Mouse (Mus musculus) cortical plate, adult 2 months (tissue): ENCODE data around the gene Tfeb. TPM values are rescaled to one million over a fixed set of nuclear protein-coding genes. Genes with fewer than 3 reads are reported as not detected.

ENCODE experiments used
- H3K27ac ChIP-seq: fragments of 200-500 bp; 2 replicates; pipeline ENCODE4 v1.5.1; 2012; ENCODE audit warnings: low read length, control low read depth, inconsistent platforms; ENCODE audit not compliant: insufficient read depth
- H3K4me1 ChIP-seq: fragments of 200-500 bp; 2 replicates; pipeline ENCODE4 v1.6.1; 2011; ENCODE audit warnings: low read length; ENCODE audit not compliant: control insufficient read depth, insufficient read depth
- H3K4me3 ChIP-seq: fragments of 200-500 bp; 2 replicates; pipeline ENCODE4 v1.5.1; 2011; ENCODE audit warnings: mild to moderate bottlenecking, low read length, control low read depth; ENCODE audit not compliant: insufficient read depth
- CTCF ChIP-seq: fragments of 200-500 bp; IDR thresholded peaks from 2 replicates; pipeline ENCODE4 v1.5.1; 2011; ENCODE audit warnings: mild to moderate bottlenecking, control low read depth, low read length; ENCODE audit not compliant: insufficient read depth; ENCODE audit errors: extremely low read depth
- POLR2A ChIP-seq: fragments of 200-500 bp; IDR thresholded peaks from 2 replicates; pipeline ENCODE4 v1.6.1; 2011; ENCODE audit warnings: mild to moderate bottlenecking, low read length, control low read depth; ENCODE audit not compliant: insufficient read depth; ENCODE audit errors: extremely low read depth
- polyA plus RNA-seq: library from polyadenylated mRNA; depleted of rRNA; stranded (reverse); fragments of >200 nt; gene quantifications from 2 replicates; pipeline ENCODE4 v1.2.3, GENCODE M21; 2012; rRNA removed

Tfeb gene
- 11.1 and 11.4 TPM in 2 replicates for polyA plus RNA-seq

DNA sequence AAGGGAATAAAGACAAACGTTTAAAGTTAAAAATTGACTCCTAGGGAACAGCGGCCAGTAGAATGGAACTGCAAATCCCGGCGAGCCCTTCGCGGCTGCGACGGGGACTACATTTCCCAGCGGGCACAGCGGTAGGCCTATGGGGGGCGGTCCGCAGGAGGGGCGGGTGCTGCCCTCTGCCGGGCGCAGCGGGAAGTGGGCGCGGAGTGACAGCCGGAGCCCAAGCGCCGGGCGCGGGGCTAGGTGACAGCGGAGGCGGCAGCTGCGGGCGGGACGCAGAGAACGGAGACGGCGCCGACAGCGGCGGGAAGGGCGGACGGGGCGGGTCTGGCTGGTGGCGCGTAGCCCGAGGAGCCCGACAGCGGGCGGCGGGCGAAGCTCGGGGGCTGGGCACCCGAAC lies at the start of gene Tfeb:
Gene Tfeb (plus strand): TSS at position 175 of the 400 bp plus-strand sequence.
- peak; percentile 54 for TF ChIP-seq CTCF
- TF ChIP-seq POLR2A = 0 out of 2 replicates have a peak, but pooled peaks have one; percentile 26
- peak within 1 kb of the TSS; percentile 54 for H3K4me3 ChIP-seq
- H3K4me1 ChIP-seq = no peaks in the 10 kb centered on the region; the same call in 1 of the 2 replicates
- H3K27ac ChIP-seq = peak within 1 kb of the TSS; percentile 91

DNA sequence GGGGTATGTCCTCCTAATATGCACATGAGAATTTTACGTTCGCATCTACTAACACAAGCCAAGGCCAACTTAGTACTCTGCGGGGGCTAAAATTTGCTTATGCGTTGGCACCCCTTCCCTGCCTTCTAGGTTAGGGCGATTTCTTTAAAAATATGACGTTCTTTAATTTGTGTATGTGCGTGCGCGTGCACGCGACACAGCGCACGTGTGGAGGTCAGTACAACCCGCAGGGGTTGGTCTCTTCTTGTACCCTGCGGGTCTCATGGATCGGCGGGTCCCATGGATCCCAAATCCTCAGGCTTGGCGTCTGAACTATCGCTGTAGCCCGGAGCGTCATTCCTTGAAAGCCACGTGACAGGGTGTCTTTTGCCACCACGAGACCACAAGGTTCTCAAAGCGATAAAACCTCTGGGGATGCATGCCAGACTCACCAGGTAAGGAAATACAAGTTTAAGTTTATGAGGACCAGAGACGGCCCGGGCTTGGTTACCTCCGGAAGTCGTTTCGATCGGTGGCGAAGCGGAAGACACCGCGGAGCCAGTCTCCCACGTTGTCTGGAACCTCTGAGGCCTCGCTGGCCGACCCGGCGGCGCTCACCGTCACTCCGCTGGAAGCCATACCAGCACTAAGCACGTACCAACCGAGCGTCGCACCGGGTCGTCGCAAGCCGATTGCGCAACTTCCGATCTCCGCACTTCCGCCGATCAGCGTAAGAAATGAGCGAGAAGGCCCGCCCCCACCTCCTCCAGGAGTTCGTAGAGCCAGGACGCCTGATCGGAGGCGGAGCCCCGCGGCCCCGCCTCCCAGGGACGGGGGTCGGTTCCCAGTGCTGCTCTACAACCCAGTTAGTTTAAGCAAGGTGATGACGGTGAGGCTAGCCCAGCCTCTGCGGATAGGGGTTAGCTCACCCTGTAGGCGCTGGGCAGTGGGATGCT lies 49.2 kb upstream of the Tfeb start:
- H3K4me1 ChIP-seq = peaks cover 3% of the 10 kb centered on the region; the same call in 1 of the 2 replicates
- H3K27ac ChIP-seq = no peak overlapping the region; the same call in 1 of the 2 replicates
- no peak for TF ChIP-seq CTCF
- TF ChIP-seq POLR2A = peak; percentile 88

DNA sequence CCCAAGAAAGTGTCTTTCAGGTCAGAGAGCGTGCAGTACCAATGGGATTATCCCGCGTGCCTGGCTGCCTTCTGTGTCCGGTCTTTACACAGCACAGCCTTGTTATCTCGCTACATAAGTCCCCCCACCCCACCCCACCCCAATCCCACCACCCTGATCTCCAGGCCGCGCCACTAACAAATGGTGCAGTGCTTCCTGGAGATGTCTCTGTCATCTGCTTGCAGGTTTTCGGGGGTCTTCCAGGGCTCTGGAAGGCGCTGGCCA lies 48.6 kb upstream of the Tfeb start, which contains the start of gene Tomm6:
Gene Tomm6 (minus strand): TSS at position 43 of the 264 bp plus-strand sequence.
- H3K4me3 ChIP-seq = peak within 1 kb of the TSS; percentile 58
- H3K27ac ChIP-seq = peak within 1 kb of the TSS; percentile 63
- H3K4me1 ChIP-seq = peaks cover 3% of the 10 kb centered on the region; the same call in 1 of the 2 replicates
- TF ChIP-seq CTCF (no peak), POLR2A (no peak)

More for the DNA sequence above, 49.2 kb upstream of the Tfeb start:
- H3K4me3 ChIP-seq = peak overlapping the region; percentile 58

DNA sequence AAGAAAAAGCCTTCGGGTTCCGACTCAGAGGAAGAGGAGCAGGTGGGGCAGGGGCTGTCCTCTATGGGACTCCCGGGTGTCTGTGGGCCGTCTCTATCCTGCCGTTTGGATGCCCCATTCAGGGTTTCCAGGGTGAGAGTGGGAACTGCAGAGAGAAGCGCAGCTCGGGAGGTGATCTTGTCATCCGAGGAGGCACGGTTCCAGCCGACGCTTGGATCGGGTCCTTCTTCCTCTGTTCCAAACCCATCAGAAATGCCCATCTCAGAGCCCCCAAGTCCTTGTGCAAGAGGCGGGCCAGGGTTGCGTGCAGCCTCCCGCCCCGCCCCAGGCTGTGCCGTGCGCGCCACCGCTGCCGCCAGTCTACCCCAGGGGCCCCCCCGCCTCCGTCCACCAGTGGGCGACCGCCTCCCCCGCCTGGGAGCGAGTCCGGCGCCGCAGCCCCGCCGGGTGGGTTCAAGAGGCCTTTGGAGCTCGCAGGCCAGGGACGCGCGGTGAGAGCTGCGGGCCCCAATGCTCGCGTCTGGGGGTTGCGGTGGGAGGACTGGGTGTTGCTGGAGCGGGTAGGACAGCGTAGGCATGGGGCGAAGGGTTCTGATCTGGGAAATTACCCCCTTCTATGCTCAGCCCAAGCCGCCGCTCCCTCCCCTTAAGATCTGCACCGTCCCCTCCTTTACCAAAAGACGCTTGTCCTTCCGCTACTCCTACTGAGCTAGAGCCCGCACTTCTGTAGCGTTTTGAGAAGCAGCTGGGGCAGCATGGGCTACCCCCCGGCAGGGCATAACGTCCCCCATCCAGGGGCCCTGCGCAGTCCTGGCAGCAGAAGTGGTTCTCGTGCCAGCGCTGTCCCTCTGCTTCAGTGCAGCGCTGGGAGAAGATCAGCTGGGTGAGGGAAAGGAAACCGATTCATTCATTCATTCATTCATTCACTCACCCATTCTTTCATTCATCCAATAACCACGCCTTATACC lies 47.9 kb upstream of the Tfeb start, which contains the start of gene Frs3:
Gene Frs3 (plus strand): TSS at position 423 of the 968 bp plus-strand sequence.
- H3K4me1 ChIP-seq = peaks cover 3% of the 10 kb centered on the region; the same call in 1 of the 2 replicates
- H3K4me3 ChIP-seq = peak within 1 kb of the TSS; percentile 58
- peak within 1 kb of the TSS; percentile 63; the same call in 1 of the 2 replicates for H3K27ac ChIP-seq
- TF ChIP-seq POLR2A (peak; percentile 64), CTCF (no peak)

DNA sequence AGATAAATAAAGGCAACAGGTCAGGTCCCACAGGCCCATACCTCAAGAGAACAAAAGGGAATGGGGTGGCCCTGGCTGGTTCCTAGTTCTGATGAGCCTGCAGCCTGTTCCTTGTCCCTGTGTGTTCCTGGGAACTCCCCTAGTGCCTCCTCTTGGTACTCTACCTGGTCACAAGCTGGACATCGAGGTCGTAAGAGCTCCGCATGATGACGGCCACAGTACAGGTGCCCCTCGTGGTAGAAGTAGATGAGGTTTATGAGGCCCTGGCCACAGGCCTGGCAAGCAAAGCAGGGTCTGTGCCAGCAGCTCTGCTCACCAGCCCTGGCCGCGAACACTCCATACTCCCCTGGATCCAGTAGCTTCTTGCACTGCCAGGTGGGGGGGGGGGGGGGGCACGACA lies 46.9 kb upstream of the Tfeb start:
- H3K27ac ChIP-seq = no peak overlapping the region

DNA sequence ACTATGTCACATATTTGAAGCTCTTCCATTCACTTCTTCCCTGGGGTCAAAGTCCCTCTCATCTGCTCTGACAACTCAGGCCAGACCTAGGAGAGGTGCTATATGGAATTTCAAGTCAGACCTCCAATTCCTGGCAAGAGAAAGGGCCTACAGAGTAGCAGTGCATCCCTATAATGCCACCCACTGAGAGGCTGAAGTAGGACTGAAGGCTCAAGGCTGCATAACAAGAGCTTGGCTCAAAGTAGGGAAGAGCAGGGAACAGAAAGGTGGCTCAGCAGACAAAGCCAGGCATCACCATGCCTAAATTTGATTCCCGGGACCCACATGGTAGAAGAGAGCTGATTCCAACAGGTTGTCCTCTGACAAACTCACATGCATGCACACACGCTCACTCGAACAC lies 45.2 kb upstream of the Tfeb start:
- Histone ChIP-seq H3K4me1 (peaks cover 1% of the 10 kb centered on the region; the same call in 1 of the 2 replicates), H3K27ac (no peak overlapping the region), H3K4me3 (no peak overlapping the region)
- TF ChIP-seq CTCF (no peak), POLR2A (no peak)

More for the DNA sequence above, 46.9 kb upstream of the Tfeb start:
- peak overlapping the region; percentile 58; the same call in 1 of the 2 replicates for H3K4me3 ChIP-seq
- peaks cover 3% of the 10 kb centered on the region; the same call in 1 of the 2 replicates for H3K4me1 ChIP-seq
- no peak for TF ChIP-seq CTCF
- no peak for TF ChIP-seq POLR2A

DNA sequence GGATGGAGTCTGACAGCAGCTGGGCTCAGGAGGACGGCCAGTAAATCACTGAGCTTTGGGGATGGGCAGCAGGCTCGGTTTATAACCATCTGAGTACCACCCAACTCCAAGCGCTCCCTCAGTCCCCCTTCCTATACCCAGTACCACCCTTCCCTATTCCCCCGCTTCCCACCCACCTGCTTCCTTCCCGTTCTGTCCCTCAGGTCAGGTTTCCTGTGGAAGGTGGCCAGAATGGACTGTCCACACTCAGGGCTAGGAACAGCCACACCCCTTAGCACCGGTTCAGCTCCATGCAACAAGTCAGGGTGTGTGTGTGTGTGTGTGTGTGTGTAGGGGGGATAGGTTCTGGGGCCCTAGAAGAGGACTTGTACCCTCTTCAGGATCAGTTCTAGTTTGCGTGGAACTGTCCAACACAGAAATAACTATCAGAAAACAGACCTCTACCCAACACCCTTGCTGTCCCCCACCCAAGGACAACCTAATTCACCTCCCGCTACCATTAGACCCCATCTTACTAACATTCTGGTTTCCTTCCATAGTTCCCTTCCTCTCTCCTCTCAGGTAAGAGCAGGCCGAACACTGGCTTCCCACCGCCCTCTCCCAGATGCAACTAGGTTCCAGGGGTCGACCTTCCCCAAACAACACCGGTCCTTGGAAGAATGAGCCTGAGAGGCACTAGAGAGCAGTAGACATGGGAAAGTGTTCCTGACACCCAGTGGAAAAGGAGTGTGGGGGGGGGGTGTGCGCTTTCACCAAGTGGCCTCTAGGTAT lies 43.0 kb upstream of the Tfeb start:
- peaks cover 1% of the 10 kb centered on the region; the same call in 1 of the 2 replicates for H3K4me1 ChIP-seq
- H3K4me3 ChIP-seq = peak overlapping the region; percentile 48
- TF ChIP-seq POLR2A = no peak
- TF ChIP-seq CTCF = no peak
- H3K27ac ChIP-seq = no peak overlapping the region

DNA sequence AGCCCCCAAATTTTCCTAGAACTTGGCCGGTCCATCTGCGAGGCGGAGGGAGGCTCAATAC lies 42.6 kb upstream of the Tfeb start, which contains the start of gene Gm21981:
Gene Gm21981 (minus strand): TSS at position 14 of the 61 bp plus-strand sequence.
- peak within 1 kb of the TSS; percentile 48 for H3K4me3 ChIP-seq
- H3K27ac ChIP-seq = no peak within 1 kb of the TSS
- TF ChIP-seq CTCF (no peak), POLR2A (no peak)
- peaks cover 1% of the 10 kb centered on the region; the same call in 1 of the 2 replicates for H3K4me1 ChIP-seq
